In the genomic region with DNA sequence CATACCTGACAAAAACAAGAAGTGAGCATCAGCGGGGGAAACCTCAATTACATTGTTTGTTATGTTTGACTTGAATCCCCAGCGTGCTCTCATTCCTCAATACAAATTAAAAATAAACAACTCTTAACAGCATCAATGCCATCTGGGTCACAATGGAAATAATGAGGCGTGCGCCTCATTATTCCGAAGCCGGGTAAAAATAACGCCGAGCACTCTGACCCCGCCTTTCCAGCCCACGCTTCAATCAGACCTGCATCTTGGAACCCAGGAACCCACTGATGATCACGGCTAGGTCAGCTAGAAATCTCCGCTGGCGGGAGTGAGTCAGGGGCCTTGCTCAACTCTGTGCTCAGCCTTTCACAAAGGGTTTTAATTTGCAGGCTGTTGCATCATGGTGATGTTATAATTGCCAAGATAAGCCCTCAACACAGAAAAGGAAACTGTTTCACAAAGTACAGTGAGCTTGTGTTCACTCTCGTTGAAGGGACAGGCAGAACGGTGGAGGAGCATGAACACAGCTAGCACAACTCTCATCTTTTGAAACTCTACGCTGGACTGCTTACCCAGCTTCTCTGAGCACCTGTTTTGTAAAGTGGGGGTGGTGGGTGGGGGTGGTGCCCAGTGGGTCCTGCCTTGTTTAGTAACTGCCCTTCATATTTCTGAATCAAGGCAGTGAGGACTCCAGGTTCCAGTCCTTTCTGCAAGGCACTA, we compare ENCODE assay signal across 8 mouse cellular contexts. TPM values are rescaled to one million over a fixed set of nuclear protein-coding genes. Genes with fewer than 3 reads are reported as not detected.
DNase-seq lines count a peak whose midpoint lies in the region; ATAC-seq and TF ChIP-seq lines count a peak whose summit lies in the region.

No protein-coding gene starts in this region.

- H3K4me1 ChIP-seq in embryonic facial prominence, embryonic 11.5 days (ENCODE audit: control insufficient read depth, insufficient read depth, low read length), result peaks cover 5% of the 10 kb centered on the region
- peaks cover 4% of the 10 kb centered on the region; the same call in 1 of the 2 replicates for H3K4me1 ChIP-seq in lung, adult 2 months (ENCODE audit: control insufficient read depth, insufficient read depth, low read length)

- intact Hi-C loops in heart, postnatal 25 days (cut with DNase I), result no loop called here

- H3K27ac ChIP-seq in embryonic facial prominence, embryonic 11.5 days (replicated peaks; ENCODE audit: low read depth, low read length), result no peak overlapping the region

- peak; percentile 10 for DNase-seq in right cerebral cortex, adult 18-20 months
- DNase-seq in right cerebral cortex, adult 2 months (ENCODE audit: low spot score in 2 of 2), result no peak
- peak; percentile 41 for DNase-seq in embryonic facial prominence, embryonic 11.5 days (ENCODE audit: low spot score)
- DNase-seq in heart, postnatal 25 days (ENCODE audit: low spot score), result peak; percentile 29
- peak; percentile 44 for DNase-seq in lung, adult 2 months
- DNase-seq in retina, embryonic 14.5 days (ENCODE audit: low spot score), result peak; percentile 67
- no peak for DNase-seq in cerebellum, postnatal 36 days

- no peak for TF ChIP-seq POLR2A in lung, adult 2 months (IDR thresholded peaks at IDR 0.05; ENCODE audit: borderline replicate concordance, extremely low read depth, low read depth, low read length)

- H3K4me2 ChIP-seq in embryonic facial prominence, embryonic 11.5 days (ENCODE audit: low read depth, low read length), result peak overlapping the region; percentile 13

- no peaks in the 10 kb centered on the region for H3K9me3 ChIP-seq in embryonic facial prominence, embryonic 11.5 days (replicated peaks; ENCODE audit: control insufficient read depth, low read length)

- TF ChIP-seq CTCF in lung, adult 2 months (IDR thresholded peaks at IDR 0.05; ENCODE audit: insufficient read depth, low read length), result no peak

- no peaks in the 10 kb centered on the region for H3K36me3 ChIP-seq in embryonic facial prominence, embryonic 11.5 days (replicated peaks; ENCODE audit: control insufficient read depth, insufficient read depth, low read depth, low read length)

- WGBS in embryonic facial prominence, embryonic 11.5 days, result 14% methylated on average over 16 of the region's 16 CpGs
- WGBS in lung, adult 2 months, result 34% methylated on average over 16 of the region's 16 CpGs

- no peak for ATAC-seq in embryonic facial prominence, embryonic 11.5 days (replicated peaks; ENCODE audit: insufficient number of reproducible peaks, low FRiP score, low TSS enrichment, low read depth)
- ATAC-seq in erythroblast, adult 5-6 weeks (replicated peaks; ENCODE audit: low FRiP score, poor library complexity, severe bottlenecking), result no peak

- no peak overlapping the region for H3K4me3 ChIP-seq in embryonic facial prominence, embryonic 11.5 days (ENCODE audit: low read depth, low read length)
- H3K4me3 ChIP-seq in lung, adult 2 months (replicated peaks; ENCODE audit: extremely low read depth, low read depth, low read length), result no peak overlapping the region

- H3K9ac ChIP-seq in embryonic facial prominence, embryonic 11.5 days (replicated peaks; ENCODE audit: low read length), result no peak overlapping the region

- H3K27me3 ChIP-seq in embryonic facial prominence, embryonic 11.5 days (ENCODE audit: control insufficient read depth, insufficient read depth, low read length), result no peaks in the 10 kb centered on the region

RNA-seq across cellular contexts. Expression of a gene that starts 4.2 kb away (rescaled TPM):
- polyA plus RNA-seq in embryonic facial prominence, embryonic 11.5 days (2014; fragmentation: Nextera tagmentation; extraction: Ambion mirVana), result 23.9 and 25.4 TPM in 2 replicates
- total RNA-seq in heart, postnatal 25 days (2021), result 10 to 100 TPM; 13.3 to 36.5 TPM
- 2.6 and 4.5 TPM in 2 replicates for polyA plus RNA-seq in lung, adult 2 months (2012; rRNA removed)
- total RNA-seq in erythroblast, adult 5-6 weeks (2015; ENCODE audit: low replicate concordance), result 9.0 and 9.6 TPM in 2 replicates
- 2.9 and 5.0 TPM in 2 replicates for total RNA-seq in erythroblast, adult 5-6 weeks (2017; ENCODE audit: low replicate concordance)

RNA-seq across cellular contexts. Expression of a gene that starts 47.2 kb away (rescaled TPM):
- polyA plus RNA-seq in embryonic facial prominence, embryonic 11.5 days (2014; fragmentation: Nextera tagmentation; extraction: Ambion mirVana), result 32.8 and 33.1 TPM in 2 replicates
- 100 to 1,000 TPM; 114 to 131 TPM for total RNA-seq in heart, postnatal 25 days (2021)
- polyA plus RNA-seq in lung, adult 2 months (2012; rRNA removed), result 17.7 and 24.9 TPM in 2 replicates
- total RNA-seq in erythroblast, adult 5-6 weeks (2015; ENCODE audit: low replicate concordance), result 68.2 and 74.8 TPM in 2 replicates
- 107 and 120 TPM in 2 replicates for total RNA-seq in erythroblast, adult 5-6 weeks (2017; ENCODE audit: low replicate concordance)

Comparison
In these comparisons a context has a peak if more than half of its experiments do, and no peak if none do; other contexts are left out.
1. DNase-seq: peak in right cerebral cortex, adult 18-20 months (single experiment), embryonic facial prominence, embryonic 11.5 days (single experiment), heart, postnatal 25 days (single experiment), lung, adult 2 months (single experiment) and retina, embryonic 14.5 days (single experiment); none in right cerebral cortex, adult 2 months (0 of 2) and cerebellum, postnatal 36 days (0 of 2).